Mouse (Mus musculus) gastrocnemius, postnatal 10 days (tissue): ENCODE results near the gene Tas2r119. TPM values are rescaled to one million over a fixed set of nuclear protein-coding genes. Genes with fewer than 3 reads are reported as not detected.
A peak's percentile ranks its signal among the peaks of the same experiment; 100 is the strongest.
"Not testable (repeated sequence)": the region's sequence is repeated elsewhere in the genome, so short reads cannot be mapped to it uniquely, and the experiment has no call there.

ENCODE experiments used
- DNase-seq: peaks from one replicate; pipeline ENCODE4 v3.0.0; 2021; ENCODE audit warnings: mixed read lengths
- long read RNA-seq, 2 experiments: library from polyadenylated mRNA; stranded (forward); transcript quantifications; one replicate each; pipeline ENCODE4 v2.0.0; 2021
- total RNA-seq, 2 experiments: library from RNA; stranded (reverse); gene quantifications; 2 replicates each; pipeline ENCODE4 v1.2.3; 2021

Tas2r119 gene
- not detected for total RNA-seq
- long read RNA-seq, experiment 1: 0 reads
- long read RNA-seq, experiment 2: 0 reads

DNA sequence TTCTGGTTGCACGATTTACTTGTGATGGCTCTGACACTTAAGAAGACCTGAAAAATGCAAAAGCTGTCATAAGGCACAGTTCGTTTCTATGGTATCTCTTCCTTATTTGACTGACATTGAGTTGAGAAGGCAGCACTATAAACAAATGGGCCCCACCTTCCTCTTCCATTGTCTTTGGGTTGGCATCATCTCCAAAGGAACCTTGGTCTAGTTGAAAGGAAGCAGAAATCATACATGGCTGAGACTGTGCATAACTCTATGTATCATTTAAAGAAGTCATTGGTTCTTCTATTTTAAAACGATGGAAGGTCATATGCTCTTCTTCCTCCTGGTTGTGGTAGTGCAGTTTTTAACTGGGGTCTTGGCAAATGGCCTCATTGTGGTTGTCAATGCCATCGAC, at the start of gene Tas2r119:
TSS of gene Tas2r119 (plus strand) at position 301 of the 400 bp plus-strand sequence.
- DNase-seq: no peak

DNA sequence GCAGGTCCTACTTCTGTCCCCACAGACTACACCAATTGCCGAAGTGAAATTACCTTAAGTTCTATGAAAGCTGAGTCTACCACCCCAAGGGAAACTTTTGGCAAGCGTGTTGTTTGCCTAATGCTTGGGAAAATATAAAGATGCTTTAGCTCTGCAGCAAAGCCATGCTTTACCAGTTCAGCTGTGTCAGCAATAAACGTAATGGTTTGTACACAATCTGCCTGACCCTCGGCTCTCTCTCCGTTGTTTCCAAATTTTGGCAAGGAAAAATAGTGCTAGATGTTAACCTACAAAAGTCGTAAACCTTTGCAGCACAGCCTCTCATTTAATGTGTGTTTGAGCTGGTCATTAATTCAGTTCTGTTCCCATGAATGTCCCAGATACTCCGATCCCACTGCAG, 44.8 kb upstream of the Tas2r119 start:
- DNase-seq: no peak

DNA sequence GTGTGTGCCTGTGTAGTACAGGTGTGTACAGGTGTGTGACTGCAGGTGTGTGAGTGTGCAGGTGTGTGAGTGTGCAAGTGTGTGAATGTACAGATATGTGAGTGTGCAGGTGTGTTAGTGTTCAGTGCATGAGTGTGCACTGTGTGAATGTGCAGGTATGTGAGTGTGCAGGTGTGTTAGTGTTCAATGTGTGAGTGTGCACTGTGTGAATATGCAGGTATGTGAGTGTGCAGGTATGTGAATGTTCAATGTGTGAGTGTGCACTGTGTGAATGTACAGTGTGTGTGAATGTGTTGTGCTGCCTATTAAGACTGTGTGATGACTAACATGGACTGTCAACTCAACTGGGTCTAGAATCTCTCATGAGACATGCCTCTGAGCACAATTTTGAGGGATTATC, 35.4 kb upstream of the Tas2r119 start:
- no peak for DNase-seq

DNA sequence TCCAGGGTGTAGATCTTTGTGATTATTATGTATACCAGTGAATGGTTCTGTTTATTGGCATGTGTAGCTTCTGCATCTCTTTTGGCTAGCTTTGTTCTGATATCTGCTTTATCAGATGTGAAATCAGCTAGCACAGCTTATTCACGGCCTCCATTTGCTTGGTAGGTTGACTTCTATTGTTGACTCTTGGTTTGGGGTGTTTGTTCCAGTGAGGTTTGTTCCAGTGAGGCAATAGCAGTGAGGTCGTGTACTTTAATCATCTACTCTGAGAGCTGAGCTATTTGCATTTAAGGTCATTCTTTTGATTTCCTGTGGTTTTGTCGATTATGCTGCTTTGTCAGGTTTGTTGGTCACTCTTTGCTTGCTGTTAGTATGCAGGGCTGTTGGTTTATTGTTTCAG, 32.8 kb upstream of the Tas2r119 start:
- no peak for DNase-seq

DNA sequence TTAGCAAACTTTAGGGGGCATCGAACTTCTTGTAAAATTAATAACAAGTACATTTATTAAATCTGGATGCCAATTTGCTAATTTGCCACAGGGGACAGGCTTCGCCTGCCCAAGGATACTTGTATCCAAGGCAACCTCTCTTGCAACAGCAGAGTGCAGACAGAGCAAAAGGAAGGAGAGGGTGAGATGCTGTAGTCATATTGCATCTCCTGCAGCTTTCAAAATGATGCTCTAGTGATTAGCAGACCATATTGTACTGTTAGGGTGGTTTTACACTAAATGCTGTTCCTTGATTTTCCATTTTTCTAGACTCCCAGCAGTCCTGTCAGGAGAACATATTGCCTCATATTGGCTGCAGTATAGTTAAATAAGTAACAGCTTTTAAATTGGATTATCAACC, 23.7 kb upstream of the Tas2r119 start:
- DNase-seq: no peak

DNA sequence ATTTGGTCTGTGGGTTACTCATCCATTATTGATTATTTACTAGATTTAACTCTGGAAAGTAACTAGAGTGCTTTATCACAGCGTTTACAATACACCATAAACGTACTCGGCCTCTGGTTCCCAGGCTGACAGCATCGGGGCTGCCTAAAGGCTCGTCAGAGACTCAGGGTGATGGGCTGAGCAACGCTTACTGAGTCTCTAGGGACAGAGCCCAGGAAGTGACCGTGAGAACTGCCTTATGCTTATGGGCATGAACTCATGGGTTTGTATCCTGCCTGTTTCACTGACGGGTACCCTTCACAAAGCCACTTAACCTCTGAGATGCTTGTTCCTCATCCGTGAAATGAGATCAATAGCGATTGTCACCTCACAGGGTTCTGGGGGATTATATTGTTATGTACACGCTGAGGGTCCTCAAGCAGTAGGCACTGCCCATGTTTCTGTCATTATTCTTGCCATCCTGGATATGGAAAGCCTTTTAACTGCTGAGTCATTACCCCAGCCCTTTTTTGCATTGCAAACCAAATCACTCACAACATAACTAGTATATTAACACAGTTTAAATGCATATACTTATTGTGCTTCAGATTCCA, 23.1 kb upstream of the Tas2r119 start:
- DNase-seq: no peak

DNA sequence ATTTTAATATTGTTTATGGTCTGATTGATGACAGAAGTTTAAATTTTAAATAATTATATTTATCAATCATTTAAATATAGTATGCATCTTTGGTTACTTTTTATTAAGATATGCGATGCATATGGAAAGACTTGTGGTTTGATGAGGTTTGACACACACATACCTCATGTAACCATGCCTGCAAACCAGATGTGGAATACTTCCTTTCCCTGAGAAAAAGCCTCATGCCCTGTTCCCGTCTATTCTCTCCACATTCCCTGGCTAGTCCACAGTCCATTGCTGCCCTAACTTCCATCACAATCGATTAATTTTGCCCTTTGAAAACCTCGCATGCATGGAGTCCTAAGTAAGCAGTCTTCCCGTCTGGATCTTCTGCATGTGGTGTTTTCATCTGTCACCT, 21.0 kb upstream of the Tas2r119 start:
- DNase-seq: no peak

DNA sequence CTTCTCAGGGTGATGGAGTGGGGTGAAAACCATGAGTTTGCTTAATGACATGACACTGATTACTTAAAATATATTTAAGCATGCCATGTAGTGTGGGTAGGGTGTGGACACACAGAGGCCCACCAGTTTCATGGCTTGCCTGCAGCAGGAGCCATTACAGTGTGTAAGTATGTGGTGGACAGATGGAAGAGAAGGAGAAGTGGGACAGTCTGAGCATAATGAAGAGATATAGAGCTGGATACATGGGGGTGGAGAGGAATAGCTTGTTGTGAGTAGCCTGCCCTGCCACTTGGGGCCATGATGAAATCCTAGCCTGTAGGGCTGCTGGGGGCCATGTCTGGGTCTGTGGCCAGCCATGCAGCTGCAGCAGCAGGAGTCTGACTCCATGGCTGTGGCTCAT, 16.8 kb upstream of the Tas2r119 start:
- no peak for DNase-seq

DNA sequence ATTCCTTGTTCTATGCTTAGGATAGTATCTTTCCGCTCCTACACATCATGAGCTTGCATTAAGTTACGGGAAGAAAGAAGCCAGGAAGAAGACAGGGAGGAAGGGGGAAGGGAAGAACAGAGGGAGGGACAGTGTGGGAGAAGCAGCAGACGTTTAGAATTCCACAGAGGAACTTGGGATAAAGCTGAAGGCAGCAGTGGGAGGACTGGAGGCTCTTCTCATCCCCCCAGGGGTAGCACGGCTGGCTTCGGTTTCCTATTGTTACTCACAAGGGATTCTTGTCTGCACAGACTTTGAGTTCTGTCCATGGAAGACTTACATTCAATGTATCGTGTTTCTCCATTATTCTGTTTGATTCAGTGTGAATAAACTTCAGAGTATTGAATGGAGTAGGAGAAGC, 5.3 kb upstream of the Tas2r119 start:
- DNase-seq: no peak

DNA sequence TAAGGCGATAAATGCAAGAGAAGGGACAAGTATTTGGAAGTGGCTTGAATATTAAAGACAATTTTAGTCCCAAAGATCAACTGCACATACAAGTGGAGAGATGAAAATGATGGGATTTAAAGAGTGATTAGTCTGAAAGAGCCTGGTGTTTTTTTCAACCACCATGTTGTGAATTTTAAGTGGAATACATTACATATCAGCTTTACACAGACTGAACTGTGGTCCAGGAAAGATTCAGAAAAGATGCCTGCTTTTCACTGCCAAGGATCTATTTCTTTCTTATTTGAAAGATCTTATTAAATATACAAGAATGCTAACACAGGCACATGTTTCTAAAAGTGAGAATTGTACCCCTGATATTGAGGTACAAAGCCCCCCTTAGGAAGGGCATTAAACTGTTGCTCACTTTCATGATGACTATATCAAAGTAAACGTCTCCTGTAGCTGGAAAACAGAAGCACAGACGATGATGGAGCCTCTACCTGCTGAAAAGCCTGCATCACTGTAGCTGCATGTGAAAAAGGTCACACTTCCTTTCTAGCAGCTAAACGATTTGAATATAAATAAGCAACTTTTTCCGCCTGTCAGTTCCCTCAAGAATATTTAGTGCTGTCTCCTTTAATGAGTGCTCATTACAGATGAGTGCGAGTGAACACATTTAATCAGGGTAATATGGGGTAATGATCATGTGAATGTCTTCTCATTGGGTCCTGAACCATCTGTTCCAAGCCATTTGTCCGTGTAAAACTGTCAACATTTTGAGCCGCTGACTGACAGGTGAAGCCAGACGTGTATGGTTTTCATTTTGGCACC, 4.7 kb upstream of the Tas2r119 start:
- no peak for DNase-seq

DNA sequence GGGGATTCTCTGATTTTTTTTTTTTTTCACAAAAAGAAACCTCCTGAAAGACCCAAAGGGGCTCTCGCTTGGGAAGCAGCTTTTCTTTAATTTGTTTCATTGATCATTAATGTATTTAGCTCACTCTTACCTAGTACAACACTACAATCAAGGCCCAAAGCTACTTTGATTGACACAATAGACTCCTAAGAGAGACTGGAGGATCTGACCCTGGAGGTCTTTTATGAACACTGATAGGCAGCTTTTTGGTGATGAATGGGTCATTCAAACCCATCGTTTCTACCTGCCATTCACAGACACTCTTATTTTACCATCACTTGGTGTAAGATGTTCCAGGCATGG, 4.1 kb upstream of the Tas2r119 start:
- DNase-seq: no peak

DNA sequence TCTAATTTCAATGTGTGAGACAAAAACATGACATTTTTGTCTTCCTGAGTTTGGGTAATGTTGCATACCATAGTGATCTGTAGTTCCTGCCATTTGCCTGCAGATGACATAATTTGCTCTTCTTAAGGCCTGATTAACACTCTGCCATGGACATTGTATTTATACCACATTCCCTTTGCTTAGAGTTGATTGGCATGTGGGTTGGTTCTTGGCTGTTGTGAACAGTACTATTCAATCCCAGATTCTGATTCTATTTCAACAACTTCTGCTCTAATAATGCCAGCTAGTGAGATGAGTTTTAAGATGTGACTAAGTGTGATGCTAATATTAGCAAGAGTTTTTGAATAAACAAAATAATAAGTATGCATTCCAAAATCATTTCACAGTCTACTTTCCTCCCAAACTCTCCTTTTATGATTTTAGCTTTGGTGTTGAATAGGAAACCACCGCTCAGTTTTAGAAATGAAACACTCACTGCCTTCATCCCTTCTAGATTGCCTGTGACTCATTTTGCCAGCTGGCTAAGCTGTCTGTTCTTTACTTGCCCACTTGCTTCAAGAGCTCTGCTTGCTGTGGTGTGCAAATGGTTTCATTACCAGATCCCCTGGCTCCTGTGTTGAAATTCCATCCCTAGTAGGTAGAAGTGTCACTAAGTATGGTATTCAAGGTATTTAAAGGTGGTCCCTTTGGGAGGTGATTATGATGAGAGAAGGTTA, 3.1 kb downstream of the Tas2r119 start:
- no peak for DNase-seq

DNA sequence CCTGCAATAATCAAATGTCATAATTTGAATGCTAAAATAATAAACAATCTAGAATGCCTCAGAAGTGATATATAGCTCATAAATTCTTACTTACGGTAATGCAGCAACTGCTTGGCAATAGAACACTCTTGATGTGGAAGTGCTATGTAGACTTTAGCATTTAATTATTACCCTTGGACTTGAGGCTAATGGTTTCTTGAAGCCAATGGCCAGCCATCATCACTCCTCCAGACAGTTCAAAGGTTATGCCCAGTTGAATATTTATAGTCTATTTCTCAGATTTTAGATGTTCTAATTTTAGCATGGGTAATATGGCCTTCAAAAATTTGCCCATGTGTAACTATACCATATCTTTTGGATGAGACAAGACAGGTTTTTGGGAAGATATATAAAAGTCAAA, 4.9 kb downstream of the Tas2r119 start:
- DNase-seq: no peak

DNA sequence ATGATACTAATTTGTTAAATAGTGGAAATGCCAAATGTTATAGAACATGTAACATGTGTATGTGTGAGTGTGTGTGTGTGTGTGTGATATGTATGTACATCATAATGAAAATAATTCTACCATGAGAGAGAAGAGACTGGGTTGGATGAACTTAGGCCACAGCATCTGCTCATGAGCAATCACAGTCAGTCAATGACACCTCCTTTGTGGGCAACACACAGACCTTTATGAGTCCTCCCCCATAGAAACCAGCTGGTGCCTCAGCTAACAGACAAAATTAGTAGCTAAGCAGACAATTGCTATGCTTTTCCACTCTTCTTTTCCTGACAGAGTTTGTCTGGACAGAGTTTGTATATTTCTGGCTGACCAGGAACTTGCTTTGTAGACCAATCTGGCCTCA, 7.9 kb downstream of the Tas2r119 start:
- DNase-seq: no peak

DNA sequence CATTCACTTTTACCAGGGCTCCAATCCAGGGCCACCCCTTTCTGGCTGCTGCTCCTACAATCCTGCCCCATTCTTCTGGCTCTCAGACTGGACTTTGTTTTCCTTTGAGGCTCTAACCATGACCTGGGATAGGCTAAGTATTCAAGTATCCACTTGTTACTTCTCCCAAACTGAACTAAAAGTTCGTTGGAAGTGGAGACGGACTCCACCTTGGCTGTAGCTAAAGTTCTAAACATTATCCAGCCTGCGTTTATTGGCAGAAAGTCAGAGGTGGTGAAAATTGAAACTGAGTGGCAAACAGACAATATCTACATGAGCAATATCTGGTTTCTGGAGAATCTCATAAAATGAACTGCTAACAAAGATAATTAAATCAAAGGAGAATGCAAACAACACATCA, 12.8 kb downstream of the Tas2r119 start:
- no peak for DNase-seq

DNA sequence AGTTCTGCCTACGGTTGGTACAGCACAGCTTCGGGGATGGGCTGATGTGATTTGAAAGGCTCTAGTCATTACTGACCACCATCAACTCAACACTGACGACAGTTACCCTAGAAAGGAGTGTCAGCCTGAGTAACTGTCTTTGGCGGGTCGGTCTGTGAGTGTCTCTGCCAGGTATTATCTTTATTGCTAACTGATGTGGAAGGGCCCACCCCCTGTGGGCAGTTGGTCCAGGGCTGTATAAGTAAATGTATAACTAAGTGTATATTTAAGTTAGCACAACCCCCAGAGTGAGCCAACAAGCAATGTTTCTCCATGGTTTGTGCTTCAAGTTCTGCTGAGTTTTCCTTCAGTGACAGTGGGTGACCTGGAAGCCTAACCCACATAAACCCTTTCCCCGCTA, 13.3 kb downstream of the Tas2r119 start:
- DNase-seq: no peak

DNA sequence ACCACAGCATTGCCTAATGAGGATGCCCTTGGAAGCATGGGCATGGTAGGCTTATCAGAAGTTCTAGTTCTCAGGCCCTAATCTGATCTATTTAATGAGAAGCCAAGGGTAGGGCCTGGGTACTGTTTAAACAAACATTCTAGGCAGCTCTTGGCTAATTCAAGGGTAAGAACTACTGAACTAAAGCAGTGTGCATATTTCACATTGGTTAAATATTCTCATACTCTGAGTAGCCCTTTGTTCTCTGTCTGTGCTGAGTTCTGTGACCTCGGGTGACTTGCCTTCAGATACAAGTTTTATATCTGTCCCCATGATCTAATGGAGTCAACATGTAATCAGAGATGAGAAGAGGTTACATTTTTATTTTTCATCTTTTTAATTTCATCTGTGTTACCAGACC, 15.9 kb downstream of the Tas2r119 start:
- no peak for DNase-seq

DNA sequence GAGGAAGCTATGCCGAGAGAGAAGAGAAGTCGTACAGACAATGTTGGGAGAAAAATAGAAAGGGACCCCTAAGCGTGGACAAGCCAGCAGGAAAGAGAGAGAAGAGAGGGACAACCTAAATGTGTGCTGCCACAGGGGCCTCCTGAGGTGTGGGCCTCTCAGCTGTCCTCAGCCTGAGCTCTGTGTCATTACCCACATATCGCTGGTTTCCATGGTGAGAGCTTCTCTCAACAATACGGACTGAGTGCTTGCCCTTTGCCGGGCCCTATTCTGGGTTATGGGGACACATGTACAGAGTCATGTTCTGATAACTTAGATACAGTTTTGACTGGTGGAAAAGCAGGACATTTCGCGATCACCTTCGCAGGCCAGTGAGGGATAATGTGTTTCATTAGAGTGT, 21.0 kb downstream of the Tas2r119 start:
- no peak for DNase-seq

DNA sequence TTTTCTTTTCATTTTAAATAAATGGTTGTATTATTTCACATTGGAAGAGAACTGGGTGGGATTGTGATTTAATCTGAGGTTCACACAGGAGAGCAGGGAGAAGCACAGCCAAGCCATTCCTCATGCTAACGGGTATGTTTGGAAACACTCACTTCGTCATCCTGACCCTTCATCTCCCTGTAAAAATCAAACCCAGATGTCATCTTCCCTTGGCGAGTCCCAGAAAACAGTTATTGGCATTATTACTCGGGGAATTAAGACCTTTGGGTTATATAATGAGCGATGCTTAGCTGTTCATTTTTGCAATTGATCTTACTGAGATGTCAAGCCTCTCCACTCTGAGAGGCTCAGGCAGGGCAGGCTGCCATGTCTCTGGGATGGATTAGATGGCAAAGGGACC, 21.5 kb downstream of the Tas2r119 start:
- DNase-seq: peak; percentile 5

DNA sequence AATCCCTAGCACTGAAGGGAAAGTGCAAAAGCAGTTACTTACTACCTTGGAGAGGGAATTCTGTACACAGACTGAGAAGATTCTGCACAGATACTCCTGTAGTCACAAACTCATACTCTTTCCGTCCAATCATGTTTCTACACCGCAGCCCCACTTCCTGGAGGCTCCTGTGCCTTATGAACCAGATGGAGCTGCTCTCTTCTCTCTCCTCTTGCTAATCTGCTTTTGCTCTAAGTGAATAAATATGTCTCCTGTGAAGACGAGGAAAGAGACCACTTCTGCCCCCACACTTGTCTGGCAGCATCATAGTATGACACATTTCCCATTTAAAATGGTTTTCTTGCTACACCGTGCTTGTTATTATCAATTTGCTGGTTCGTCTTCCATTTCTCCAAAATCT, 26.2 kb downstream of the Tas2r119 start:
- DNase-seq: no peak

DNA sequence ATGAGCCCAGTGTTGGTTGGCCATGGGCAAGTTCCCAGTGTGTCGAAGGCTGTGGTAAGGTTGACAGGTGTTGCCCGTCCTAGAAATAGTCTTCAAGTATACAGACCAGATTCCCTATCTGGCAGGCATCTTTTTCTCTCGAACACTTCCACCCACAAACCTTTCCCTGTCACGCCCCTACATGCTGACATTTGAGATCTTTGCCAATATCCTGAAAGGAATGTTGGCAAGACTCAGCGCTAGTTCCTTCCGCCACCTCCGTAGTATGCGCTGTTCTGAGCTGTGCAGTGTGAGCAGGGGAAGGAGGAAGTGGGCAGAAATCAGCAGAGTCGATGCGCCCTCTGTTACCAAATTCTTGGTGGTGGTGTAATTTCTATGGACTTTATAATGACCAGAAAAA, 27.8 kb downstream of the Tas2r119 start:
- no peak for DNase-seq

DNA sequence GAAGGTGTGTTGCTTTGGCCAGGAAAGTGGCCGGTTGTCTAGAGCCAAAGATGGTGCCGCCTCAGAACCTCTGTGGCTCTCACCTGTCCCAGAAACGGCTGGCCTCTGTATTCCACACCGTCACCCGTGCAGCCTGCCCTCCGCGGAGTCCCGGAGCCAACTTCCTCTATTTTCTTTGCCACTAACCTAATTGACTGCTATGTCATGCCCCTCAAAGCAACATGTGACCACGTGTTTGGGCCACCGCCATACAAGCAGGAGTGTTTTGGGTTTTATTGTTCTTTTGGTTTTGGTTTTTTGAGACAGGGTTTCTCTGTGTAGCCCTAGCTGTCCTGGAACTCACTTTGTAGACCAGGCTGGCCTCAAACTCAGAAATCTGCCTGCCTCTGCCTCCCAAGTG, 37.6 kb downstream of the Tas2r119 start:
- not testable (repeated sequence) for DNase-seq

DNA sequence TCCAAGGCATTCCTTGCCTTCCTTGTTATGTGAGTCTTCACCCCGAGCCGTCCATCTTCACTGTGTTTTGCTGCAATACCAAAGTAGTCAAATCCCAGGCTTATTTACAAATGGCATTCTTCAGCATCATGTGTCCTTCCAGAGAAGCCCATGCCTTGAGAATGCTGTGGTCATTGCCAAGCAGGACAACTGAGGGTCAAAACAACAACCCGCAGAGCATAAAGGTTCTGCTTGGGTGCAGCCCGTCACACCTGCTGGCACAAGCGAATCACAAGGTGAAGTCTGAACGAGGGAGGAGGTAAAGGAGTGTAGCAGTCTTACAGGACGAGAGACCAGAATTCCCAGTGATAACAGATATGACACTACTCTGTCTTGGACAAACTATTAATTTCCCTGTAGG, 45.9 kb downstream of the Tas2r119 start:
- DNase-seq: no peak

DNA sequence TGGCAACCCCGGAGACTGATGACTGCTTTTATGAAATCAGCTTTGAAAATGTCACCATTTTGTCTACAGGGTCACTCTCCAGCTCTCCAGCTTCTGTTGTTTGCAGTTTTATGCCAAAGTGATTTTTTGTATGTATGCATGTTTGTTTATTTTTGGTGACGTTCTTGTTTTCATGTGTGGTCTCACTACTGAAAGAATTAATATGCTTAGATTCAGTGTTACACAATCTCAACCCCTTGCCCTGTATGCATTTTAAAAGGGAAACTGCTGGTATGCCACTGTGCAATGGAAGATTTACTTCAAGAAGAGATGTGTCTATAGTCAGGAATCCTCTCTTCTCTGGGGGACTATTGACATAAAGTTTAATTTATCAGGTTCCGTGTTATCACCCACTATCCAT, 48.3 kb downstream of the Tas2r119 start:
- DNase-seq: no peak
